Mouse (Mus musculus) retina, postnatal 1 day (tissue): ENCODE results near the gene Coro6.

Source experiments
- DNase-seq: peaks from one replicate; pipeline ENCODE4 v3.0.0-alpha.2; 2012

The Coro6 gene

GRCm38 (mm10) chr11:77514281-77514831, 52.1 kb downstream of the Coro6 start:
- peak; percentile 34 for DNase-seq

GRCm38 (mm10) chr11:77514832-77515636, 52.8 kb downstream of the Coro6 start, which contains the start of gene Abhd15:
Gene Abhd15 (plus strand): TSS chr11:77515121.
- peak; percentile 92 for DNase-seq

GRCm38 (mm10) chr11:77515637-77516552, 53.7 kb downstream of the Coro6 start, which contains the start of gene Trp53i13:
Gene Trp53i13 (minus strand): TSS chr11:77515980.
- DNase-seq: no peak

GRCm38 (mm10) chr11:77516553-77517425, 54.6 kb downstream of the Coro6 start:
- no peak for DNase-seq

- no peak for DNase-seq
Measured at GRCm38 (mm10) chr11:77518051-77518798, 56.0 kb downstream of the Coro6 start.

GRCm38 (mm10) chr11:77519043-77519442, 56.8 kb downstream of the Coro6 start, which contains the start of gene Gm10392:
Gene Gm10392 (minus strand): TSS chr11:77519198.
- no peak for DNase-seq
